Mouse (Mus musculus): Measurements from ENCODE around the gene Unc5a. TPM values are rescaled to one million over a fixed set of nuclear protein-coding genes. Genes with fewer than 3 reads are reported as not detected.

Gene Unc5a
- polyA plus RNA-seq, 1 experiment: 0.01 TPM

DNA sequence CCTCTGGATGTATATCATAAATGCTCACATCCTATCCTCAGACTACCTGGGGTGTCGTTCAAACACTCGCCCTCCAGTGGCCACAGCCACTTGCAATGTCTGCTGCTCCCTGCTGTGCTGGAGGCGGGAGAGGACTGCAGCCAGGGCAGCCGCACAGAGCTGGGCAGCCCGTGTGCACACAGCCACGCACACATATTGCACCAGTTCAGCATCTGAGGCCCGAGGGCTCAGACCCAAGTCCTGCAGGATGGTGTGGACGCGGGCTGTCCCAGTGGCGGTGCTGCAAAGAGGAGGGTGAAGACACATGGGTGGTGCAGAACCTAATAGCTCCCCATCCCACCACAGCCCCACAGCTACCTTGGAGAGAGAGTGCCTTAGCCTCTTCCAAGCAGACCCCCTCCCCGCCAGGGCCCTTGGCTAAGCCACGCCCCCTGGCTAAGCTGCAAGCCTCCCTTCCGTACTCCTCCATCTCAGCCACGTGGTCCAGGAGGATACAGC, 62.8 kb downstream of the Unc5a start:
- H3K27me3 ChIP-seq (ENCODE audit: control insufficient read depth, insufficient read depth, insufficient read length): peaks cover 72% of the 10 kb centered on the region
- H3K79me2 ChIP-seq (ENCODE audit: control insufficient read depth, insufficient read depth): no peaks in the 10 kb centered on the region
- no peaks in the 10 kb centered on the region for H3K79me3 ChIP-seq (ENCODE audit: low read depth)
- H3K4me3 ChIP-seq (ENCODE audit: insufficient read depth, poor library complexity, severe bottlenecking): no peak overlapping the region
- no peak overlapping the region for H3ac ChIP-seq (ENCODE audit: control insufficient read depth, insufficient read length, low read depth)
- TF ChIP-seq MAX (IDR thresholded peaks at IDR 0.05): no peak
- no peak for TF ChIP-seq CEBPB (IDR thresholded peaks at IDR 0.05; ENCODE audit: low read depth)
- TF ChIP-seq USF1 (IDR thresholded peaks at IDR 0.05; ENCODE audit: low read depth): no peak
- no peak for TF ChIP-seq CTCF (IDR thresholded peaks at IDR 0.05; ENCODE audit: control insufficient read depth, insufficient read depth, insufficient read length)
- no peak for TF ChIP-seq FOSL1 (IDR thresholded peaks at IDR 0.05; ENCODE audit: insufficient read depth, low read length, poor library complexity, severe bottlenecking)
- TF ChIP-seq MYOG (IDR thresholded peaks at IDR 0.05; ENCODE audit: control insufficient read depth, extremely low read depth, insufficient read length): no peak
- H3K36me3 ChIP-seq (ENCODE audit: control insufficient read depth, insufficient read depth): no peaks in the 10 kb centered on the region

- TF ChIP-seq CEBPB (IDR thresholded peaks at IDR 0.05; ENCODE audit: low read depth) (no peak), MAX (IDR thresholded peaks at IDR 0.05) (no peak), CTCF (IDR thresholded peaks at IDR 0.05; ENCODE audit: control insufficient read depth, insufficient read depth, insufficient read length) (no peak), MYOG (IDR thresholded peaks at IDR 0.05; ENCODE audit: control insufficient read depth, extremely low read depth, insufficient read length) (no peak), FOSL1 (IDR thresholded peaks at IDR 0.05; ENCODE audit: insufficient read depth, low read length, poor library complexity, severe bottlenecking) (no peak), MYOD1 (IDR thresholded peaks at IDR 0.05; ENCODE audit: control insufficient read depth, insufficient read length, low read depth) (no peak)
- Histone ChIP-seq H3K27me3 (ENCODE audit: control insufficient read depth, insufficient read depth, insufficient read length) (peaks cover 56% of the 10 kb centered on the region), H3K79me3 (ENCODE audit: low read depth) (no peaks in the 10 kb centered on the region), H3ac (ENCODE audit: control insufficient read depth, insufficient read length, low read depth) (no peak overlapping the region), H3K79me2 (ENCODE audit: control insufficient read depth, insufficient read depth) (no peaks in the 10 kb centered on the region), H3K4me3 (ENCODE audit: insufficient read depth, poor library complexity, severe bottlenecking) (no peak overlapping the region), H3K36me3 (ENCODE audit: control insufficient read depth, insufficient read depth) (no peaks in the 10 kb centered on the region)
These were observed 64.6 kb downstream of the Unc5a start for GRCm38 (mm10) chr13:55013702-55014344.

DNA sequence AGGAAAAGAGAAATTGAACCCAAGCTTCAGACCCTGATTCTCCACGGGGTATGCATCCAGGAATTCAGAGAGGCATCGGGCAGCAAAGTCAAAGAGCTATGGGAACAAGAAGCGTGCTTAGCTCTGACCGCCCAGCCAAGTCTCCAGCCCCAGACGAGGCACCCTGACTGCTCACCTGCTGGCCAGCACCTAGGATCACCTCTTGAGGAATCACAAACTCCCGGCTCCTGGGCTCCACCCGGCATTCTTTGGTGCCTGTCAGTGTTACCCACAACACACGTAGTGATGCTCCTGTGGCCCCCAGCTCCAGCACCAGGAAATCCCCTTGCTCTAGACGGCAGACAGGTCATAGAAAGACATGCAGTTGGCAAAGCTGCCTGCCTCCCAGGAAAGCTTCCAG, 65.2 kb downstream of the Unc5a start:
- Histone ChIP-seq H3K79me3 (ENCODE audit: low read depth) (no peaks in the 10 kb centered on the region), H3K79me2 (ENCODE audit: control insufficient read depth, insufficient read depth) (no peaks in the 10 kb centered on the region), H3K27me3 (ENCODE audit: control insufficient read depth, insufficient read depth, insufficient read length) (peaks cover 52% of the 10 kb centered on the region), H3K4me3 (ENCODE audit: insufficient read depth, poor library complexity, severe bottlenecking) (no peak overlapping the region), H3ac (ENCODE audit: control insufficient read depth, insufficient read length, low read depth) (no peak overlapping the region), H3K36me3 (ENCODE audit: control insufficient read depth, insufficient read depth) (no peaks in the 10 kb centered on the region)
- TF ChIP-seq CEBPB (IDR thresholded peaks at IDR 0.05; ENCODE audit: low read depth) (no peak), CTCF (IDR thresholded peaks at IDR 0.05; ENCODE audit: control insufficient read depth, insufficient read depth, insufficient read length) (no peak), FOSL1 (IDR thresholded peaks at IDR 0.05; ENCODE audit: insufficient read depth, low read length, poor library complexity, severe bottlenecking) (no peak), MYOG (IDR thresholded peaks at IDR 0.05; ENCODE audit: control insufficient read depth, extremely low read depth, insufficient read length) (no peak), MAX (IDR thresholded peaks at IDR 0.05) (no peak), MYOD1 (IDR thresholded peaks at IDR 0.05; ENCODE audit: control insufficient read depth, insufficient read length, low read depth) (no peak), USF1 (IDR thresholded peaks at IDR 0.05; ENCODE audit: low read depth) (no peak)

- H3K79me3 ChIP-seq (ENCODE audit: low read depth): no peaks in the 10 kb centered on the region
- H3ac ChIP-seq (ENCODE audit: control insufficient read depth, insufficient read length, low read depth): no peak overlapping the region
- no peaks in the 10 kb centered on the region for H3K36me3 ChIP-seq (ENCODE audit: control insufficient read depth, insufficient read depth)
- peaks cover 29% of the 10 kb centered on the region for H3K27me3 ChIP-seq (ENCODE audit: control insufficient read depth, insufficient read depth, insufficient read length)
- H3K79me2 ChIP-seq (ENCODE audit: control insufficient read depth, insufficient read depth): no peaks in the 10 kb centered on the region
- TF ChIP-seq USF1 (IDR thresholded peaks at IDR 0.05; ENCODE audit: low read depth) (no peak), MAX (IDR thresholded peaks at IDR 0.05) (no peak), MYOD1 (IDR thresholded peaks at IDR 0.05; ENCODE audit: control insufficient read depth, insufficient read length, low read depth) (no peak), MYOG (IDR thresholded peaks at IDR 0.05; ENCODE audit: control insufficient read depth, extremely low read depth, insufficient read length) (no peak), CTCF (IDR thresholded peaks at IDR 0.05; ENCODE audit: control insufficient read depth, insufficient read depth, insufficient read length) (no peak), FOSL1 (IDR thresholded peaks at IDR 0.05; ENCODE audit: insufficient read depth, low read length, poor library complexity, severe bottlenecking) (no peak), CEBPB (IDR thresholded peaks at IDR 0.05; ENCODE audit: low read depth) (no peak)
- H3K4me3 ChIP-seq (ENCODE audit: insufficient read depth, poor library complexity, severe bottlenecking): no peak overlapping the region
These were observed 68.1 kb downstream of the Unc5a start for GRCm38 (mm10) chr13:55017154-55017897.

DNA sequence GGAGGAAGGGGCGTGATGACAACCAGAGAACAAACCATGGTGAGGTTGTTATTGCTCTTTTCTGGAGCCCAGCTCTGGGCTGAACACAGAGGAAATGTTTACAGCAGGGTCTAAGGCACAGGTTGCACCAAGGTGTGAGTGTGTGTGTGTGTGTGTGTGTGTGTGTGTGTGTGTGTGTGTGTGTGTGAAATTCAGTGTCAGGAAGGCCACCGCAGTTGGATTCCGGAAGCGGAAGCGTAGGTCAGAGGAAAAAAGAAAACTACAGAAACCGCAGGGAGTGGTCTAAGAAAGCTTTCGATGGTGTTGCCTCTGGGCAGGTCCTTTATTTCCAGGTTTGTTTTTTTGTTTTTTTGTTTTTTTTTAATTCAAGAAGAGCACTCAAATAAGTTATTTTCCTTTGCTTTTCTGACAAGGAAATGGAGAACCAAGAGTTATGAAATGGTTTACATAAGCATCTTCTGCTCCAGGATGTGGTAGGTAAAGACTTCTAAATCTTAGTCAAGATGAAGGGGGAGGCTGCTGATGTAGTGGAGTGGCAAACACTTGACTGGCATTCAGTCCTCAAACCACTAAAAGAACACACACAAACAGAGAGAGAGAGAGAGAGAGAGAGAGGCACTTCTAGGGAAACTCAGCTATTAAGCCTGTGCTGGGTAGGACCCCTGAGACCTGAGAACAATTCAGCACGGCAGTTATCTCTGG, 68.8 kb downstream of the Unc5a start:
- H3K27me3 ChIP-seq (ENCODE audit: control insufficient read depth, insufficient read depth, insufficient read length): peaks cover 28% of the 10 kb centered on the region
- no peaks in the 10 kb centered on the region for H3K79me2 ChIP-seq (ENCODE audit: control insufficient read depth, insufficient read depth)
- H3ac ChIP-seq (ENCODE audit: control insufficient read depth, insufficient read length, low read depth): no peak overlapping the region
- H3K36me3 ChIP-seq (ENCODE audit: control insufficient read depth, insufficient read depth): no peaks in the 10 kb centered on the region
- no peaks in the 10 kb centered on the region for H3K79me3 ChIP-seq (ENCODE audit: low read depth)
- H3K4me3 ChIP-seq (ENCODE audit: insufficient read depth, poor library complexity, severe bottlenecking): no peak overlapping the region
- no peak for TF ChIP-seq FOSL1 (IDR thresholded peaks at IDR 0.05; ENCODE audit: insufficient read depth, low read length, poor library complexity, severe bottlenecking)
- TF ChIP-seq USF1 (IDR thresholded peaks at IDR 0.05; ENCODE audit: low read depth): no peak
- no peak for TF ChIP-seq MYOD1 (IDR thresholded peaks at IDR 0.05; ENCODE audit: control insufficient read depth, insufficient read length, low read depth)
- no peak for TF ChIP-seq MYOG (IDR thresholded peaks at IDR 0.05; ENCODE audit: control insufficient read depth, extremely low read depth, insufficient read length)
- TF ChIP-seq CEBPB (IDR thresholded peaks at IDR 0.05; ENCODE audit: low read depth): no peak
- no peak for TF ChIP-seq MAX (IDR thresholded peaks at IDR 0.05)
- no peak for TF ChIP-seq CTCF (IDR thresholded peaks at IDR 0.05; ENCODE audit: control insufficient read depth, insufficient read depth, insufficient read length)

Data from C2C12 (cell line).